Mouse (Mus musculus) megakaryocyte, embryonic 14.5 days (primary cell): ENCODE measurements around the gene A530016L24Rik. TPM values are rescaled to one million over a fixed set of nuclear protein-coding genes. Genes with fewer than 3 reads are reported as not detected.

Experiments used
- H3K27me3 ChIP-seq: replicated peaks from 2 replicates; pipeline ENCODE3; 2012; ENCODE audit warnings: inconsistent platforms
- H3K36me3 ChIP-seq: replicated peaks from 2 replicates; pipeline ENCODE3; 2012; ENCODE audit warnings: low read length, inconsistent platforms, mixed read lengths
- H3K4me1 ChIP-seq: 2 replicates; pipeline ENCODE4 v1.6.1; 2012; ENCODE audit warnings: inconsistent platforms
- H3K4me3 ChIP-seq: replicated peaks from 2 replicates; pipeline ENCODE3; 2012; ENCODE audit warnings: moderate library complexity, mild to moderate bottlenecking, inconsistent platforms
- H3K9me3 ChIP-seq: 2 replicates; pipeline ENCODE4 v1.6.1; 2012; ENCODE audit warnings: inconsistent platforms
- FLI1 ChIP-seq: IDR thresholded peaks from 2 replicates; pipeline ENCODE4 v1.6.1; 2012; ENCODE audit warnings: low read length, inconsistent platforms, mixed read lengths
- GATA1 ChIP-seq: IDR thresholded peaks from 3 replicates; pipeline ENCODE4 v1.6.1; 2012; ENCODE audit warnings: mixed read lengths, low read length, inconsistent platforms, borderline replicate concordance
- polyA plus RNA-seq: library from polyadenylated mRNA; stranded (reverse); fragments of >175 nt; gene quantifications from 2 replicates; pipeline ENCODE4 v1.2.3, GENCODE M21; 2012; ENCODE audit warnings: low replicate concordance; ENCODE audit not compliant: insufficient read depth

The A530016L24Rik gene
- polyA plus RNA-seq = 0.15 TPM in 1 of 2 replicates, not detected in the other

DNA sequence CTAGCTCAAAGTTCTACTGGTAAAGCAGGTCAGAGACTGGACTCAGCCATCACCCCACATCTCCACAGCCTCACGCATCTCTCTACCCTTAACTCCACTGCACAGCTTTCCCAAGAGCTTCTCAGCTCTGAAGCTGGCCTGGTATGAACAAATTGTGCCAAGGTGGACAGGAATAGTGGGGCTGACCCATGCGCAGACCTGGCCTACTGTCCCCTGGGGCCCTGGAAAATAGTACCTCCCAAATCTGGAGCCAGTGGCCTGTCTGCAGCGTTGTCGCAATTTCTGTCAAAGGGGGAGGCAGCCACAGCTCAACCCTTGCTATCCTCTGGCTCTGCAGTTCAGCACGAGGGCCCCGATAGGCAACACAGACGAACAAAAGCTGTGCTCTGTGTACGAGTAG lies at the start of gene A530016L24Rik:
A530016L24Rik (plus strand) TSS at position 315 of the 400 bp plus-strand sequence.
- Histone ChIP-seq H3K36me3 (no peaks in the 10 kb centered on the region), H3K4me1 (peaks cover 32% of the 10 kb centered on the region), H3K4me3 (no peak within 1 kb of the TSS), H3K9me3 (no peaks in the 10 kb centered on the region), H3K27me3 (peaks cover 62% of the 10 kb centered on the region)
- no peak for TF ChIP-seq FLI1

DNA sequence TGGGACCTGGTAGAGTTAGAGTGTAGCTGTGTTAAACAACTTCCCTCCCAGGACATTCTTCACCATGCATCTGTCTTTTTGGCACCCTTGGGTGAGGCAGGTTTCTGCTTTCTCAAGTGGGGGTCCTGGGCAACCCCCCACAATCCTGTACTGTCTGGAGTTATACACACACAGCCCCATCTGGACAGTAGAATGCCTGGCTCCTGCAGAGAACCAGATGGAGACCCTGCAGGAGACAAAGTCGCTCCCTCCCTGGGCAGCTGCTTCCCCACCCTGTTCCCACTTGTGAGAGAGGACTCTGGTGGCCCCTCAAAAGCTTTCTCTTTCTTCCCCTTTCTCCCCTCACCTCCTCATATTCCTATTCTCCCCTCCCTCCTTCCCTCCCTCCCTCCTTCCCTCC lies 49.3 kb upstream of the A530016L24Rik start:
- Histone ChIP-seq H3K27me3 (peaks cover 65% of the 10 kb centered on the region), H3K36me3 (no peaks in the 10 kb centered on the region), H3K4me1 (no peaks in the 10 kb centered on the region), H3K4me3 (no peak overlapping the region), H3K9me3 (peaks cover 20% of the 10 kb centered on the region)
- TF ChIP-seq FLI1 (no peak), GATA1 (no peak)

DNA sequence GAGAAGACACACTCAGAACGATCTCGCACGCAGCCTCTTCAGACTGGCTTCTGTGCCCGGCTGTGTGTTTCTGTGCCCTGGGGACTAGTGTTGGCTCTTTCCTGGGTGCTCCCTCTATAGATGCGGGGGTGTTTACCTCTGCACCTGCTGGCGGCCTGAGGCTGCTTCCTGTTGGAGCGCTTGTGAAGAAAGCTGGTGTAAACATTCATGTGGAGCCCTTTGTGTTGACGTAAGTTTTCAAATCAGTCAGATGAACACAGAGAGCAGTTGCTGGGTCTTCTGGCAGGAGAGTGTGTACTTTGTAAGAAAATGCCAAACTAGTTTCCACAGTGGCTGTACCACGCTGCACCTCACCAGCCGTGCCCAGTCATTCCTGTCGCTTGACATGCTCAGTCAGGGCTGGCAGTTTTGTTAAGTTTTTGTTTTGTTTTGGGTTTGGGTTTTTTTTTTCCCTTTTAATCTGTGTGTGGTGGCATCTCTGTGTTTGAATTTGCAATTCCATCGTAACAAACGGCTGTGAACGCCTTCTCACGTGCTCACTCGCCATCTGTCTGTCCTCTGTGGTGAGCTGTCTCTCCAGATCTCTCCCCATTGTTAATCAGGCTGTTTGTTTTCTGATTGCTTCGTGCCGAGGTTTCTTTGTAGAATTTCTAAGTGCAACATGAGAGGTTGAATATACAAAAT lies 40.0 kb upstream of the A530016L24Rik start:
- no peaks in the 10 kb centered on the region for H3K36me3 ChIP-seq
- TF ChIP-seq GATA1 (no peak), FLI1 (no peak)
- H3K27me3 ChIP-seq = peaks cover 33% of the 10 kb centered on the region
- peaks cover 35% of the 10 kb centered on the region for H3K9me3 ChIP-seq
- H3K4me3 ChIP-seq = peak overlapping the region; percentile 57
- peaks cover 19% of the 10 kb centered on the region for H3K4me1 ChIP-seq

DNA sequence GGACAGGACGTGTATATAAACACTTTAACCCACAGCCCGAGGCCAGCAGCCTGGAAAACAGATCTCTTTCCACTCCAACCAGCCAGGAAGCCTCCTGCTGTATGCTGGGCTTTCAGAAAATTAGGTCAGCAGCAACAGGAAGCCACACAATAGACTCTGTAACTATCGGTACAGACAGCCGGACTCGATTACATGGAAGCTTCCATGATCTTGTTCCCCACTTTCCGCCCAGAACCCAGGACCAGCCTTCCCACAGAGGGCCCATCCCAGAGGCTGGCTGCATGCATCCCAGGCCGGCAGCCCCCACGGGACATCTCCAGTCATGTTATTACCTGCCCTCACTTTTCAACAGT lies 39.4 kb upstream of the A530016L24Rik start:
- Histone ChIP-seq H3K27me3 (peaks cover 33% of the 10 kb centered on the region), H3K36me3 (no peaks in the 10 kb centered on the region), H3K4me1 (peaks cover 24% of the 10 kb centered on the region), H3K9me3 (peaks cover 30% of the 10 kb centered on the region), H3K4me3 (no peak overlapping the region)
- no peak for TF ChIP-seq GATA1
- TF ChIP-seq FLI1 = no peak

DNA sequence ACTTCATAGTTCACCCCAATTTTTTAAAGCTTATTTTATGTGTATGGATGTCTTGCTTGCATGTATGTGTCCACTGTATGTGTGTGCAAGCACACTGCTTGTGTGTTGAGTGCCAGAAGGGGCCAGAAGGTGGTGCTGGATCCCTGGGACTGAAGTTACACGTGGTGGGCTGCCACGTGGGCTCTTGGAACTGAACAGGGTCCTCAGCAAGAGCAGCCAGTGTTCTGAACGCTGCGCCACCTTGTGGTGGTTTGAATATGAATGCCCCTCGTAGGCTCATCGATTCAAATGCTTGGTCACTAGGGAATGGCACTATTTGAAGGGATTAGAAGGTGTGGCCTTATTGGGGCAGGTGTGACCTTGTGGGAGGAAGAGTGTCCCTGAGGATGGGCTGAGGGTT lies 38.4 kb upstream of the A530016L24Rik start:
- H3K36me3 ChIP-seq = no peaks in the 10 kb centered on the region
- H3K4me3 ChIP-seq = no peak overlapping the region
- peaks cover 24% of the 10 kb centered on the region for H3K9me3 ChIP-seq
- H3K27me3 ChIP-seq = peaks cover 33% of the 10 kb centered on the region
- TF ChIP-seq GATA1 (no peak), FLI1 (no peak)
- H3K4me1 ChIP-seq = peaks cover 26% of the 10 kb centered on the region

DNA sequence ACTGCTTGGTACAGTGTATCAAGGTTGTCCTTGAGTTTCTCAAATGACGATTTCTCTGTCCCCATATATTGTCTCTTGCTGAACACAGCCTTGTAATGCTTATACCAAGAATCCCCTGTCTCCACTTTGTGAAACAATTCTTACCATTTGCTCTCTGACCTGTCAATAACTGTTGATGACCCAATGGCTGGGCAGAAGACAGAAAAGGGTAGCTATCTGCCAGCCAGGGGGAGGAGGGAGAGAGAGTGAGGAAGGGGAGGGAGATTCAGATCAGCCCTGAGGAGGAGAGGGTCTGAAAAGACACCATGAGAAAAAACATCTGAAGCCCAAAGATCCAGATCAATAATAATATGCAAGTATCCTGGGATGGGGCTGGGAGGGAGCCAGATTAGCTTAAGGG lies 37.9 kb upstream of the A530016L24Rik start:
- Histone ChIP-seq H3K4me3 (no peak overlapping the region), H3K4me1 (peaks cover 31% of the 10 kb centered on the region), H3K36me3 (no peaks in the 10 kb centered on the region), H3K27me3 (peaks cover 34% of the 10 kb centered on the region), H3K9me3 (peaks cover 19% of the 10 kb centered on the region)
- TF ChIP-seq GATA1 (no peak), FLI1 (no peak)

DNA sequence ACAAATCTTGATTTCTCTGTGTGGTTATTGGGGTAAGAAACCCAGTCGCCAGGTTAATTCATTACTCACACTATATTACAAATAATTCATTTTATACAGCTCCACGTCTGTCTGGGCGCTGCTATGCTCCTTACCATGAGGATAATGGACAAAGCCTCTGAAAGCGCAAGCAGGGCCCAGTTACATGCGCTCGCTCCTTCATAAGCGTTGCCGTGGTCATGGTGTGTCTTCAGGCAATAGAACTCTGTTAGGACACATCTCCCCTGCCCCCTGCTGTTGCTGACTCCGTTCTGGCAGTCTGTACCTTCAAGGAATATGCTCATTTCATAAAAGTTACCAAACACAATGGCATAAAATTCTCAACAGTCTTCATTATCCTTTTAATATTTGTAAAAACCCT lies 37.4 kb upstream of the A530016L24Rik start:
- Histone ChIP-seq H3K36me3 (no peaks in the 10 kb centered on the region), H3K27me3 (peaks cover 35% of the 10 kb centered on the region), H3K9me3 (peaks cover 15% of the 10 kb centered on the region), H3K4me3 (no peak overlapping the region), H3K4me1 (peaks cover 33% of the 10 kb centered on the region)
- TF ChIP-seq GATA1 (no peak), FLI1 (no peak)

DNA sequence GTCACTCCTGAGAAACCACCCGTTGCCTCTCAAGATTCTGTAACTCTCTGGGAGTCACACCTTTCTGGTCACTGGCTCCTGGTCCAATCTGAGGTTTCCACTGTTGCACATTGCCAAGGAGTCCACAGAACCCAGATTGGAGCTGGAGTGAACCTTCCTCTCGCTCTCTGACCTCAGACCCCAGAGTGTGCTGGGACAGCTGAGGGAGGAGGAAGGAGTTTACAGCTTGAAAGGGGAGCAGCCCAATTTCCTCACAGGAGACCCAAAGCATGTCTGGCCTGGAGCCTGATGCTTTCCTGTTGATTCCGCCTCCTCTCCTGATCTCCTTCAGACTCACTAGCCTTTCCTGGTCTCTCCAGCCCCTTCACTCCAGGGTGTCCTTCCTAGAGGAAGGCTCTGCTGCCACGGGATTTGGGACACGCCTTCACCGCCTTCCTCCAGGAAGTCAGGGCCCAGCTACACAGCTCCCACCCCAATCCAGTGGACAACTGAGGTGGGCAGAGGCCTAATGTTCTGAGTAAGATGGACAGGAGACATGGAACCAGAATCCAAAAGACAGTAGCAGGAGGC lies 33.0 kb upstream of the A530016L24Rik start:
- TF ChIP-seq GATA1 (no peak), FLI1 (no peak)
- Histone ChIP-seq H3K4me1 (peaks cover 49% of the 10 kb centered on the region), H3K4me3 (no peak overlapping the region), H3K27me3 (peaks cover 23% of the 10 kb centered on the region), H3K36me3 (no peaks in the 10 kb centered on the region), H3K9me3 (no peaks in the 10 kb centered on the region)

DNA sequence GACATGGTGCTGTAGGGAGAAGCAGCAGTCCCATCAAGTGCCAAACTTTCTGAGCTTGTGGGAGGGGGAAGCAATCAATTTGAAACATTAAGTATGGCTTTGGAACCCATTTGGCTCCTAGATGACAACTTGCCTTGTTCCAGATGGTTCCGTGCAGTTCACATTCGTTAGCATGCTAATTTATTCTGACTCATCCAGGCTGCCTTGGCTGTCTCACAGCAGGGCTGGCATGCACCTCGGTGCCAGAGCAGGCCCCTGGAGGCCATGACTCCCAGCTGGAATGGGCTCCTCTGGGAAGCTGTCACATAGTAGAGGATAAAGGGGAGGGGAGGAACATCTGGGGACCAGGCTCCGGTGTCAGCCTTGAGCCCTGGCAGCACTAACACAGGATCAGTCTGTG lies 31.4 kb upstream of the A530016L24Rik start:
- TF ChIP-seq FLI1 (no peak), GATA1 (no peak)
- Histone ChIP-seq H3K9me3 (no peaks in the 10 kb centered on the region), H3K27me3 (peaks cover 17% of the 10 kb centered on the region), H3K4me3 (no peak overlapping the region), H3K4me1 (peaks cover 65% of the 10 kb centered on the region), H3K36me3 (no peaks in the 10 kb centered on the region)

DNA sequence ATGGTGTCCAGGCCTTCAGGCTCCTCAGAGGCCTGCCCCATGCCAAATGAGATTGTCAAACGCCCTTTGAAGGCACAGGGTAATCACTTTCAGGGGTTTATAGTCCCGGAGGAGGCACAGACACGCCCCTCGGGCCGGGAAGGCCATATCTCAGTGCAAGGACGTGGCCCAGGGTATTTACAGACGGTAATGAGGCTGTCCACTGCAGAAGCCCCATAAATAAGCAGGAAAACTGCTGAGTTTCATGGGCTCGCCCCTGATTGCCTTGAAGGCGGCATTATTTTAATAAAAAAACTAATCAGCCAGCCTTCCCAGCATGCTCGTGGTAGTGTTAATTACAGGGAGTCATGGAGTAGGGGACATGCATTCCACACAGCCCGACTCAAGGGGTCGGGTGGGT lies 26.8 kb upstream of the A530016L24Rik start:
- Histone ChIP-seq H3K4me3 (peak overlapping the region; percentile 66), H3K27me3 (peaks cover 11% of the 10 kb centered on the region), H3K36me3 (no peaks in the 10 kb centered on the region), H3K9me3 (no peaks in the 10 kb centered on the region), H3K4me1 (peaks cover 94% of the 10 kb centered on the region)
- TF ChIP-seq FLI1 (no peak), GATA1 (no peak)
